Mouse (Mus musculus): Measurements from ENCODE around the gene Angptl1. TPM values are rescaled to one million over a fixed set of nuclear protein-coding genes. Genes with fewer than 3 reads are reported as not detected.

Angptl1 gene
- polyA plus RNA-seq, 1 experiment from 2014 or later, result 21.3 TPM

GRCm38 (mm10) chr1:156847098-156847497 lies 8.7 kb downstream of the Angptl1 start:
- WGBS, result 81% methylated on average over 4 of the region's 4 CpGs
- H3K4me1 ChIP-seq, result peaks cover 11% of the 10 kb centered on the region
- H3K27ac ChIP-seq, result no peak overlapping the region
- no peak overlapping the region for H3K4me3 ChIP-seq
- no peaks in the 10 kb centered on the region for H3K27me3 ChIP-seq
- H3K9ac ChIP-seq, result no peak overlapping the region
- ATAC-seq (ENCODE audit: insufficient number of reproducible peaks, insufficient read depth, low FRiP score, low TSS enrichment), result no peak
- peaks cover 8% of the 10 kb centered on the region for H3K36me3 ChIP-seq
- H3K9me3 ChIP-seq, result no peaks in the 10 kb centered on the region
- no peak overlapping the region for H3K4me2 ChIP-seq (replicated peaks)

GRCm38 (mm10) chr1:156852409-156852808 lies 14.0 kb downstream of the Angptl1 start:
- Histone ChIP-seq H3K27ac (peak overlapping the region; percentile 65), H3K9ac (no peak overlapping the region), H3K4me3 (no peak overlapping the region), H3K4me1 (peaks cover 14% of the 10 kb centered on the region), H3K36me3 (no peaks in the 10 kb centered on the region; the same call in 1 of the 2 replicates), H3K27me3 (no peaks in the 10 kb centered on the region), H3K9me3 (no peaks in the 10 kb centered on the region), H3K4me2 (replicated peaks) (no peak overlapping the region)
- ATAC-seq (ENCODE audit: insufficient number of reproducible peaks, insufficient read depth, low FRiP score, low TSS enrichment), result 0 out of 2 replicates have a peak, but pooled peaks have one; percentile 41
- 33% methylated on average over 9 of the region's 9 CpGs for WGBS

- H3K27me3 ChIP-seq, result no peaks in the 10 kb centered on the region
- WGBS, result 37% methylated on average over 5 of the region's 5 CpGs
- H3K36me3 ChIP-seq, result no peaks in the 10 kb centered on the region; the same call in 1 of the 2 replicates
- H3K27ac ChIP-seq, result peak overlapping the region; percentile 65
- no peak overlapping the region for H3K4me2 ChIP-seq (replicated peaks)
- no peak overlapping the region for H3K4me3 ChIP-seq
- H3K4me1 ChIP-seq, result peaks cover 14% of the 10 kb centered on the region
- ATAC-seq (ENCODE audit: insufficient number of reproducible peaks, insufficient read depth, low FRiP score, low TSS enrichment), result no peak
- H3K9me3 ChIP-seq, result no peaks in the 10 kb centered on the region
- no peak overlapping the region for H3K9ac ChIP-seq
Observed at GRCm38 (mm10) chr1:156852872-156853271, 14.5 kb downstream of the Angptl1 start.

GRCm38 (mm10) chr1:156854558-156854957 lies 16.2 kb downstream of the Angptl1 start:
- no peak overlapping the region for H3K4me3 ChIP-seq
- no peaks in the 10 kb centered on the region; the same call in 1 of the 2 replicates for H3K36me3 ChIP-seq
- H3K4me2 ChIP-seq (replicated peaks), result no peak overlapping the region
- 85% methylated on average over 4 of the region's 4 CpGs for WGBS
- no peak overlapping the region for H3K27ac ChIP-seq
- no peaks in the 10 kb centered on the region for H3K9me3 ChIP-seq
- ATAC-seq (ENCODE audit: insufficient number of reproducible peaks, insufficient read depth, low FRiP score, low TSS enrichment), result no peak
- no peaks in the 10 kb centered on the region for H3K27me3 ChIP-seq
- H3K4me1 ChIP-seq, result peaks cover 16% of the 10 kb centered on the region
- no peak overlapping the region for H3K9ac ChIP-seq

- Histone ChIP-seq H3K27me3 (no peaks in the 10 kb centered on the region), H3K9me3 (no peaks in the 10 kb centered on the region), H3K4me2 (replicated peaks) (no peak overlapping the region), H3K4me3 (no peak overlapping the region), H3K4me1 (peaks cover 16% of the 10 kb centered on the region), H3K36me3 (no peaks in the 10 kb centered on the region; the same call in 1 of the 2 replicates), H3K27ac (no peak overlapping the region), H3K9ac (no peak overlapping the region)
- ATAC-seq (ENCODE audit: insufficient number of reproducible peaks, insufficient read depth, low FRiP score, low TSS enrichment), result no peak
- WGBS, result 96% methylated on average over 2 of the region's 2 CpGs
Observed at GRCm38 (mm10) chr1:156856666-156857065, 18.3 kb downstream of the Angptl1 start.

- H3K9me3 ChIP-seq, result no peaks in the 10 kb centered on the region
- WGBS, result 91% methylated on average over 2 of the region's 2 CpGs
- no peak overlapping the region for H3K27ac ChIP-seq
- no peaks in the 10 kb centered on the region for H3K27me3 ChIP-seq
- ATAC-seq (ENCODE audit: insufficient number of reproducible peaks, insufficient read depth, low FRiP score, low TSS enrichment), result no peak
- H3K36me3 ChIP-seq, result peaks cover 3% of the 10 kb centered on the region; the same call in 1 of the 2 replicates
- no peak overlapping the region for H3K4me3 ChIP-seq
- H3K4me1 ChIP-seq, result peaks cover 3% of the 10 kb centered on the region; the same call in 1 of the 2 replicates
- H3K4me2 ChIP-seq (replicated peaks), result no peak overlapping the region
- H3K9ac ChIP-seq, result no peak overlapping the region
Observed at GRCm38 (mm10) chr1:156859156-156859555, 20.8 kb downstream of the Angptl1 start.

GRCm38 (mm10) chr1:156859711-156860250 lies 21.4 kb downstream of the Angptl1 start:
- H3K27ac ChIP-seq, result no peak overlapping the region
- H3K36me3 ChIP-seq, result peaks cover 3% of the 10 kb centered on the region; the same call in 1 of the 2 replicates
- no peak for ATAC-seq (ENCODE audit: insufficient number of reproducible peaks, insufficient read depth, low FRiP score, low TSS enrichment)
- H3K4me2 ChIP-seq (replicated peaks), result no peak overlapping the region
- H3K9ac ChIP-seq, result no peak overlapping the region
- no peaks in the 10 kb centered on the region for H3K9me3 ChIP-seq
- H3K4me3 ChIP-seq, result no peak overlapping the region
- no peaks in the 10 kb centered on the region for H3K27me3 ChIP-seq
- 52% methylated on average over 2 of the region's 2 CpGs for WGBS
- H3K4me1 ChIP-seq, result peaks cover 3% of the 10 kb centered on the region; the same call in 1 of the 2 replicates

- WGBS, result 71% methylated on average over 8 of the region's 8 CpGs
- no peak overlapping the region for H3K27ac ChIP-seq
- no peak for ATAC-seq (ENCODE audit: insufficient number of reproducible peaks, insufficient read depth, low FRiP score, low TSS enrichment)
- no peaks in the 10 kb centered on the region for H3K9me3 ChIP-seq
- H3K9ac ChIP-seq, result no peak overlapping the region
- H3K4me1 ChIP-seq, result peaks cover 3% of the 10 kb centered on the region; the same call in 1 of the 2 replicates
- no peaks in the 10 kb centered on the region for H3K27me3 ChIP-seq
- no peak overlapping the region for H3K4me3 ChIP-seq
- H3K4me2 ChIP-seq (replicated peaks), result no peak overlapping the region
- peaks cover 3% of the 10 kb centered on the region; the same call in 1 of the 2 replicates for H3K36me3 ChIP-seq
Observed at GRCm38 (mm10) chr1:156860266-156860665, 21.9 kb downstream of the Angptl1 start.

GRCm38 (mm10) chr1:156861475-156862043 lies 23.2 kb downstream of the Angptl1 start:
- Histone ChIP-seq H3K4me2 (replicated peaks) (no peak overlapping the region), H3K27ac (no peak overlapping the region), H3K4me3 (no peak overlapping the region), H3K36me3 (0 out of 2 replicates have a peak, but pooled peaks cover 3% of the 10 kb centered on the region), H3K27me3 (no peaks in the 10 kb centered on the region), H3K4me1 (peaks cover 3% of the 10 kb centered on the region; the same call in 1 of the 2 replicates), H3K9ac (no peak overlapping the region), H3K9me3 (no peaks in the 10 kb centered on the region)
- no peak for ATAC-seq (ENCODE audit: insufficient number of reproducible peaks, insufficient read depth, low FRiP score, low TSS enrichment)
- WGBS, result 36% methylated on average over 4 of the region's 4 CpGs

GRCm38 (mm10) chr1:156863726-156864125 lies 25.4 kb downstream of the Angptl1 start:
- Histone ChIP-seq H3K4me3 (no peak overlapping the region), H3K36me3 (0 out of 2 replicates have a peak, but pooled peaks cover 3% of the 10 kb centered on the region), H3K4me1 (peaks cover 3% of the 10 kb centered on the region; the same call in 1 of the 2 replicates), H3K27me3 (no peaks in the 10 kb centered on the region), H3K9me3 (no peaks in the 10 kb centered on the region), H3K9ac (no peak overlapping the region), H3K27ac (no peak overlapping the region), H3K4me2 (replicated peaks) (no peak overlapping the region)
- 54% methylated on average over 3 of the region's 3 CpGs for WGBS
- no peak for ATAC-seq (ENCODE audit: insufficient number of reproducible peaks, insufficient read depth, low FRiP score, low TSS enrichment)

GRCm38 (mm10) chr1:156864240-156864639 lies 25.9 kb downstream of the Angptl1 start:
- Histone ChIP-seq H3K36me3 (0 out of 2 replicates have a peak, but pooled peaks cover 3% of the 10 kb centered on the region), H3K4me2 (replicated peaks) (no peak overlapping the region)
- WGBS, result 48% methylated on average over 3 of the region's 3 CpGs

GRCm38 (mm10) chr1:156870028-156870427 lies 31.7 kb downstream of the Angptl1 start:
- Histone ChIP-seq H3K4me3 (no peak overlapping the region), H3K36me3 (no peaks in the 10 kb centered on the region; the same call in 1 of the 2 replicates), H3K27ac (no peak overlapping the region), H3K4me2 (replicated peaks) (no peak overlapping the region), H3K9me3 (no peaks in the 10 kb centered on the region), H3K27me3 (no peaks in the 10 kb centered on the region), H3K4me1 (no peaks in the 10 kb centered on the region), H3K9ac (no peak overlapping the region)
- ATAC-seq (ENCODE audit: insufficient number of reproducible peaks, insufficient read depth, low FRiP score, low TSS enrichment), result no peak
- WGBS, result 90% methylated on average over 5 of the region's 5 CpGs

More at GRCm38 (mm10) chr1:156864240-156864639, 25.9 kb downstream of the Angptl1 start:
- no peaks in the 10 kb centered on the region for H3K9me3 ChIP-seq
- no peaks in the 10 kb centered on the region for H3K27me3 ChIP-seq
- H3K27ac ChIP-seq, result no peak overlapping the region
- no peak for ATAC-seq (ENCODE audit: insufficient number of reproducible peaks, insufficient read depth, low FRiP score, low TSS enrichment)
- H3K4me1 ChIP-seq, result peaks cover 2% of the 10 kb centered on the region; the same call in 1 of the 2 replicates
- no peak overlapping the region for H3K4me3 ChIP-seq
- no peak overlapping the region for H3K9ac ChIP-seq

All from embryonic facial prominence, embryonic 12.5 days (tissue).